Mouse (Mus musculus): ENCODE results near the gene Ttc7b.
A peak's percentile ranks its signal among the peaks of the same experiment; 100 is the strongest.

DNA sequence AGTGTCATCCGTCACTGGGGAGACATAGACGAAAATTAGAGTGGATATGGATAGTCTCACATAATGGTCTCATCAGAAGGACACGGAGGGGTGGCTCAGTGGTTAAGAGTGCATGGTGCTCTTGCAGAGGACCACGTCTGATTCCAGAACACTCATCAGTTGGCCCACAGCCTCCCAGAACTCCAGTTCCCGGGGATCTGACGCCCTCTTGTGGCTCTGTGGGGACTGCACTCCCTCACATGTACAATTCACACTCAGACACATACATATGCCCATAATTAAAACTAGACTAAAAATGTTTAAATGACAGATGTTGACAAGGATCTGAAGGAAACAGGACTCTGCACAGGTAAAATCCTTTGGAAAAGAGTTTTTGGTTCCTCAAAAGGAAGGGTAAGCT lies 34.4 kb downstream of the Ttc7b start:
- TF ChIP-seq CTCF (IDR thresholded peaks at IDR 0.05; ENCODE audit: low read depth) (peak; percentile 34; the same call in 1 of the 2 replicates), EP300 (IDR thresholded peaks at IDR 0.05; ENCODE audit: low read depth) (no peak)

Measured in liver, embryonic 14.5 days (tissue).